15 mouse cellular contexts compared by ENCODE assay signal in genomic region chr15:5892034-5892433, GRCm38 (mm10).
"Had no signal": no experiment of that assay in that cellular context is flagged by ENCODE, and none has a peak within 500 bp of the region (broad histone marks: within the 10 kb centered on the region; RNA-seq: fewer than 3 reads in every experiment).

No protein-coding gene starts in this region.

- H3K27ac ChIP-seq: limb, embryonic 12.5 days; limb, embryonic 15.5 days; liver, embryonic 14.5 days had no signal

- H3K4me2 ChIP-seq: limb, embryonic 12.5 days; limb, embryonic 15.5 days; liver, embryonic 11.5 days; midbrain, embryonic 11.5 days had no signal

- H3K36me3 ChIP-seq: limb, embryonic 12.5 days; limb, embryonic 15.5 days had no signal

- DNase-seq: kidney, adult 18-20 months; kidney, adult 9 months; kidney, postnatal 14 days; kidney, postnatal 4 days; left cerebral cortex, postnatal 4 days; liver, postnatal 0 days; lung, postnatal 36 days; midbrain, embryonic 14.5 days; thymus, adult 18-20 months; thymus, postnatal 4 days had no signal

- H3K4me1 ChIP-seq: limb, embryonic 12.5 days; limb, embryonic 15.5 days had no signal

- ATAC-seq: liver, postnatal 0 days had no signal

- H3K9me3 ChIP-seq: limb, embryonic 12.5 days; limb, embryonic 15.5 days had no signal

- H3K4me3 ChIP-seq: limb, embryonic 12.5 days; limb, embryonic 15.5 days had no signal

- H3K9ac ChIP-seq: limb, embryonic 12.5 days; limb, embryonic 15.5 days; liver, embryonic 14.5 days; liver, postnatal 0 days had no signal

- H3K27me3 ChIP-seq: limb, embryonic 12.5 days; limb, embryonic 15.5 days had no signal
